Comparison of ENCODE assay signal across 7 mouse cellular contexts in genomic region chr3:142559632-142560228, GRCm38 (mm10). TPM values are rescaled to one million over a fixed set of nuclear protein-coding genes. Genes with fewer than 3 reads are reported as not detected.
A peak's percentile ranks its signal among the peaks of the same experiment; 100 is the strongest.
DNase-seq lines count a peak whose midpoint lies in the region; ATAC-seq and TF ChIP-seq lines count a peak whose summit lies in the region.

Gbp3 (plus strand) TSS chr3:142560026.

- H3K9ac ChIP-seq in forebrain, embryonic 11.5 days (ENCODE audit: low read length) = no peak within 1 kb of the TSS
- no peak within 1 kb of the TSS for H3K9ac ChIP-seq in hindbrain, embryonic 12.5 days
- H3K9ac ChIP-seq in limb, embryonic 14.5 days (ENCODE audit: low read depth, low read length, severe bottlenecking) = no peak within 1 kb of the TSS
- no peak within 1 kb of the TSS for H3K9ac ChIP-seq in midbrain, postnatal 0 days (replicated peaks; ENCODE audit: low read length, poor library complexity, severe bottlenecking)

- TF ChIP-seq POLR2A in limb, embryonic 14.5 days (IDR thresholded peaks at IDR 0.05; ENCODE audit: borderline replicate concordance, extremely low read depth, insufficient read depth, insufficient read length) = no peak

- no peaks in the 10 kb centered on the region for H3K79me3 ChIP-seq in C2C12 (ENCODE audit: low read depth)

- TF ChIP-seq CTCF in C2C12 (IDR thresholded peaks at IDR 0.05; ENCODE audit: control insufficient read depth, insufficient read depth, insufficient read length) (no peak), G1E (IDR thresholded peaks at IDR 0.05; ENCODE audit: low read depth, low read length) (no peak)
- no peak for TF ChIP-seq CTCF in midbrain, postnatal 0 days (IDR thresholded peaks at IDR 0.05)

- no peak within 1 kb of the TSS for H3ac ChIP-seq in C2C12 (ENCODE audit: control insufficient read depth, insufficient read length, low read depth)

- H3K9me3 ChIP-seq in G1E (replicated peaks) = no peaks in the 10 kb centered on the region
- no peaks in the 10 kb centered on the region for H3K9me3 ChIP-seq in forebrain, embryonic 11.5 days (ENCODE audit: control insufficient read depth, low read length)
- no peaks in the 10 kb centered on the region for H3K9me3 ChIP-seq in hindbrain, embryonic 12.5 days (replicated peaks)
- no peaks in the 10 kb centered on the region for H3K9me3 ChIP-seq in limb, embryonic 14.5 days (ENCODE audit: control insufficient read depth, low read length)
- H3K9me3 ChIP-seq in midbrain, postnatal 0 days (ENCODE audit: low read length) = no peaks in the 10 kb centered on the region

- H3K27ac ChIP-seq in forebrain, embryonic 11.5 days (ENCODE audit: low read depth, low read length) = no peak within 1 kb of the TSS
- H3K27ac ChIP-seq in hindbrain, embryonic 12.5 days = no peak within 1 kb of the TSS
- H3K27ac ChIP-seq in limb, embryonic 14.5 days (replicated peaks; ENCODE audit: low read depth, low read length) = no peak within 1 kb of the TSS
- no peak within 1 kb of the TSS for H3K27ac ChIP-seq in midbrain, postnatal 0 days (ENCODE audit: low read depth, low read length)

- H3K4me1 ChIP-seq in G1E (ENCODE audit: insufficient read depth, low read depth, low read length) = peaks cover 12% of the 10 kb centered on the region
- no peaks in the 10 kb centered on the region for H3K4me1 ChIP-seq in forebrain, embryonic 11.5 days (replicated peaks; ENCODE audit: control insufficient read depth, insufficient read depth, low read length)
- 0 out of 2 replicates have a peak, but pooled peaks cover 3% of the 10 kb centered on the region for H3K4me1 ChIP-seq in hindbrain, embryonic 12.5 days
- H3K4me1 ChIP-seq in limb, embryonic 14.5 days (ENCODE audit: control insufficient read depth, insufficient read depth, low read length) = no peaks in the 10 kb centered on the region
- H3K4me1 ChIP-seq in midbrain, postnatal 0 days (ENCODE audit: insufficient read depth, low read length) = no peaks in the 10 kb centered on the region

- H3K4me2 ChIP-seq in forebrain, embryonic 11.5 days (ENCODE audit: low read depth, low read length, severe bottlenecking) = peak within 1 kb of the TSS; percentile 18
- H3K4me2 ChIP-seq in hindbrain, embryonic 12.5 days (replicated peaks) = peak within 1 kb of the TSS; percentile 44
- H3K4me2 ChIP-seq in limb, embryonic 14.5 days (replicated peaks; ENCODE audit: low read depth, low read length, severe bottlenecking) = peak within 1 kb of the TSS; percentile 32
- peak within 1 kb of the TSS; percentile 30 for H3K4me2 ChIP-seq in midbrain, postnatal 0 days (ENCODE audit: low read depth, low read length, poor library complexity, severe bottlenecking)

- H3K36me3 ChIP-seq in C2C12 (ENCODE audit: control insufficient read depth, insufficient read depth) = no peaks in the 10 kb centered on the region
- no peaks in the 10 kb centered on the region for H3K36me3 ChIP-seq in G1E (replicated peaks)
- H3K36me3 ChIP-seq in forebrain, embryonic 11.5 days (ENCODE audit: control insufficient read depth, insufficient read depth, low read length) = no peaks in the 10 kb centered on the region
- no peaks in the 10 kb centered on the region for H3K36me3 ChIP-seq in hindbrain, embryonic 12.5 days
- no peaks in the 10 kb centered on the region for H3K36me3 ChIP-seq in limb, embryonic 14.5 days (ENCODE audit: control insufficient read depth, insufficient read depth, low read length)
- no peaks in the 10 kb centered on the region for H3K36me3 ChIP-seq in midbrain, postnatal 0 days (ENCODE audit: insufficient read depth, low read length)

- no peaks in the 10 kb centered on the region for H3K79me2 ChIP-seq in C2C12 (ENCODE audit: control insufficient read depth, insufficient read depth)

- intact Hi-C loops in left cerebral cortex, postnatal 36 days (cut with DNase I) = loop anchor here (1.0 kb wide), 1 partner anchor 69 kb away; no protein-coding TSS in a partner anchor

- DNase-seq in G1E (ENCODE audit: low spot score) = no peak
- DNase-seq in forebrain, embryonic 11.5 days (ENCODE audit: low spot score) = no peak
- DNase-seq in limb, embryonic 14.5 days (ENCODE audit: low spot score) = no peak
- no peak for DNase-seq in midbrain, postnatal 0 days (ENCODE audit: low spot score)
- DNase-seq in left cerebral cortex, postnatal 36 days (ENCODE audit: low spot score in 2 of 2) = no peak

- H3K4me3 ChIP-seq in C2C12 (ENCODE audit: insufficient read depth, poor library complexity, severe bottlenecking) (peak within 1 kb of the TSS; percentile 31), G1E (ENCODE audit: low read depth, low read length) (peak within 1 kb of the TSS; percentile 67)
- H3K4me3 ChIP-seq in forebrain, embryonic 11.5 days (ENCODE audit: low read depth, low read length) = no peak within 1 kb of the TSS
- peak within 1 kb of the TSS; percentile 20 for H3K4me3 ChIP-seq in hindbrain, embryonic 12.5 days
- H3K4me3 ChIP-seq in limb, embryonic 14.5 days (replicated peaks; ENCODE audit: low read length) = peak within 1 kb of the TSS; percentile 25
- peak within 1 kb of the TSS; percentile 23; the same call in 1 of the 2 replicates for H3K4me3 ChIP-seq in midbrain, postnatal 0 days (ENCODE audit: low read depth, low read length)

- ATAC-seq in G1E (ENCODE audit: extremely low read depth, insufficient number of reproducible peaks, low FRiP score, poor library complexity, severe bottlenecking) = no peak
- no peak for ATAC-seq in forebrain, embryonic 11.5 days (replicated peaks; ENCODE audit: low FRiP score)
- ATAC-seq in hindbrain, embryonic 12.5 days (ENCODE audit: low FRiP score) = no peak
- ATAC-seq in limb, embryonic 14.5 days (ENCODE audit: low FRiP score, low read depth) = no peak
- ATAC-seq in midbrain, postnatal 0 days (ENCODE audit: low FRiP score) = no peak

- H3K27me3 ChIP-seq in C2C12 (ENCODE audit: control insufficient read depth, insufficient read depth, insufficient read length) (no peaks in the 10 kb centered on the region), G1E (ENCODE audit: insufficient read depth, low read length) (peaks cover 5% of the 10 kb centered on the region; the same call in 1 of the 2 replicates)
- H3K27me3 ChIP-seq in forebrain, embryonic 11.5 days (ENCODE audit: control insufficient read depth, insufficient read depth, low read length) = no peaks in the 10 kb centered on the region
- no peaks in the 10 kb centered on the region for H3K27me3 ChIP-seq in hindbrain, embryonic 12.5 days
- H3K27me3 ChIP-seq in limb, embryonic 14.5 days (ENCODE audit: control insufficient read depth, insufficient read depth, low read length) = no peaks in the 10 kb centered on the region
- H3K27me3 ChIP-seq in midbrain, postnatal 0 days (ENCODE audit: insufficient read depth, low read length) = no peaks in the 10 kb centered on the region

- WGBS in forebrain, embryonic 11.5 days = 43% methylated on average over 3 of the region's 3 CpGs
- WGBS in hindbrain, embryonic 12.5 days = 47% methylated on average over 3 of the region's 3 CpGs
- 32% methylated on average over 3 of the region's 3 CpGs for WGBS in limb, embryonic 14.5 days
- 35% methylated on average over 3 of the region's 3 CpGs for WGBS in midbrain, postnatal 0 days

TF ChIP-seq in C2C12, 6 proteins besides CTCF, POLR2A, EP300 and RAD21:
- TF ChIP-seq FOSL1 (IDR thresholded peaks at IDR 0.05; ENCODE audit: insufficient read depth, low read length, poor library complexity, severe bottlenecking) = no peak
- TF ChIP-seq MYOG (IDR thresholded peaks at IDR 0.05; ENCODE audit: control insufficient read depth, extremely low read depth, insufficient read length) = no peak
- TF ChIP-seq USF1 (IDR thresholded peaks at IDR 0.05; ENCODE audit: low read depth) = no peak
- no peak for TF ChIP-seq CEBPB (IDR thresholded peaks at IDR 0.05; ENCODE audit: low read depth)
- no peak for TF ChIP-seq MYOD1 (IDR thresholded peaks at IDR 0.05; ENCODE audit: control insufficient read depth, insufficient read length, low read depth)
- TF ChIP-seq MAX (IDR thresholded peaks at IDR 0.05) = no peak

RNA-seq across cellular contexts. Expression of gene Gbp3, which starts in this region (rescaled TPM):
- polyA plus RNA-seq in C2C12 (2012; fragmentation: generic; extraction: Trizol) (0.11 TPM), G1E (2012) (not detected in 2 replicates)
- total RNA-seq in G1E (2014; fragmentation: Nextera tagmentation) (not detected in 2 replicates), G1E (2017) (0.12 and 0.27 TPM in 2 replicates)
- polyA plus RNA-seq in forebrain, embryonic 11.5 days (2014; fragmentation: Nextera tagmentation; extraction: Ambion mirVana) = 0.40 TPM in 1 of 2 replicates, not detected in the other
- 0.97 and 1.0 TPM in 2 replicates for polyA plus RNA-seq in hindbrain, embryonic 12.5 days (2016; fragmentation: Nextera tagmentation; extraction: Ambion mirVana)
- 0.65 and 1.2 TPM in 2 replicates for polyA plus RNA-seq in limb, embryonic 14.5 days (2012; rRNA removed)
- polyA plus RNA-seq in limb, embryonic 14.5 days (2014; fragmentation: Nextera tagmentation; extraction: Ambion mirVana) = 0.69 and 1.4 TPM in 2 replicates
- 3.1 and 3.5 TPM in 2 replicates for total RNA-seq in midbrain, postnatal 0 days (2014; rRNA removed)
- 2.3 and 3.6 TPM in 2 replicates for polyA plus RNA-seq in midbrain, postnatal 0 days (2015; fragmentation: Nextera tagmentation; extraction: Ambion mirVana)
- total RNA-seq in left cerebral cortex, postnatal 36 days (2021) = 1 to 10 TPM; 3.5 to 4.1 TPM
